Mouse (Mus musculus) limb, embryonic 14.5 days (tissue): ENCODE data around the gene Baiap2. TPM values are rescaled to one million over a fixed set of nuclear protein-coding genes. Genes with fewer than 3 reads are reported as not detected.

Experiments
- ATAC-seq: fragments of 200-750 bp; cut with Nextera tagmentation; 2 replicates; pipeline ENCODE4 v1.8.0; 2017; ENCODE audit warnings: low read depth, moderate number of reproducible peaks, moderate TSS enrichment; ENCODE audit not compliant: low FRiP score
- DNase-seq: peaks from one replicate; pipeline ENCODE4 v3.0.0-alpha.2; 2015; ENCODE audit warnings: low spot score
- H3K27ac ChIP-seq: fragments of 300-500 bp; sonication (generic); replicated peaks from 2 replicates; pipeline ENCODE4 v1.5.1; 2014; ENCODE audit warnings: low read depth, mild to moderate bottlenecking, low read length, moderate library complexity, mixed read lengths
- H3K27me3 ChIP-seq: fragments of 300-500 bp; sonication (generic); 2 replicates; pipeline ENCODE4 v1.6.1; 2014; ENCODE audit warnings: low read length, mixed read lengths; ENCODE audit not compliant: control insufficient read depth, insufficient read depth
- H3K36me3 ChIP-seq: fragments of 300-500 bp; sonication (generic); 2 replicates; pipeline ENCODE4 v1.6.1; 2014; ENCODE audit warnings: mild to moderate bottlenecking, low read length, moderate library complexity, mixed read lengths; ENCODE audit not compliant: control insufficient read depth, insufficient read depth
- H3K4me1 ChIP-seq: fragments of 300-500 bp; sonication (generic); 2 replicates; pipeline ENCODE4 v1.6.1; 2014; ENCODE audit warnings: antibody characterized with exemption, low read length, mixed read lengths; ENCODE audit not compliant: control insufficient read depth, insufficient read depth
- H3K4me2 ChIP-seq: fragments of 300-500 bp; sonication (generic); replicated peaks from 2 replicates; pipeline ENCODE4 v1.6.1; 2014; ENCODE audit warnings: low read depth, mild to moderate bottlenecking, low read length, moderate library complexity; ENCODE audit not compliant: severe bottlenecking
- H3K4me3 ChIP-seq: fragments of 300-500 bp; sonication (generic); replicated peaks from 2 replicates; pipeline ENCODE4 v1.5.1; 2014; ENCODE audit warnings: low read length
- H3K9ac ChIP-seq: fragments of 300-500 bp; sonication (generic); 2 replicates; pipeline ENCODE4 v1.6.1; 2014; ENCODE audit warnings: mild to moderate bottlenecking, low read depth, low read length, moderate library complexity; ENCODE audit not compliant: severe bottlenecking
- H3K9me3 ChIP-seq: fragments of 300-500 bp; sonication (generic); 2 replicates; pipeline ENCODE4 v1.6.1; 2016; ENCODE audit warnings: low read length; ENCODE audit not compliant: control insufficient read depth
- POLR2A ChIP-seq: fragments of 200-500 bp; IDR thresholded peaks from 2 replicates; pipeline ENCODE4 v1.8.0; 2012; ENCODE audit warnings: inconsistent platforms, mild to moderate bottlenecking, moderate library complexity, borderline replicate concordance; ENCODE audit not compliant: insufficient read depth, insufficient read length; ENCODE audit errors: extremely low read depth
- WGBS: fragments of 180-500 bp; shearing (Covaris S2); extraction: QIAGEN DNeasy Blood & Tissue Kit; methylation state at CpG from one replicate; pipeline ENCODE4 v1.1.7; 2014; 5-methylcytosine and 5-hydroxymethylcytosine counted together
- polyA plus RNA-seq, 2 experiments: library from polyadenylated mRNA; depleted of rRNA in 1 of 2; stranded (reverse) in 1 of 2; unstranded in 1 of 2; fragments of >200 nt; fragmentation: Nextera tagmentation in 1 of 2; extraction: Ambion mirVana in 1 of 2; gene quantifications; 2 replicates each; pipeline versions ENCODE4 v1.2.1 to v1.2.3; 2012 to 2014

The Baiap2 gene
- polyA plus RNA-seq, 2 experiments: 28.1 to 29.5 TPM

- ATAC-seq: no peak
- WGBS: 47% methylated on average over 35 of the region's 43 CpGs
- peak overlapping the region; percentile 21 for H3K4me2 ChIP-seq
Observed at GRCm38 (mm10) chr11:120011761-120012560, 69.4 kb downstream of the Baiap2 start.

GRCm38 (mm10) chr11:120012702-120013101, 70.1 kb downstream of the Baiap2 start:
- no peak overlapping the region for H3K9ac ChIP-seq
- 0 out of 2 replicates have a peak, but pooled peaks cover 2% of the 10 kb centered on the region for H3K36me3 ChIP-seq
- no peak for DNase-seq
- no peaks in the 10 kb centered on the region for H3K9me3 ChIP-seq
- H3K4me2 ChIP-seq: no peak overlapping the region
- no peak for TF ChIP-seq POLR2A
- no peak for ATAC-seq
- no peaks in the 10 kb centered on the region for H3K27me3 ChIP-seq
- H3K4me1 ChIP-seq: peaks cover 7% of the 10 kb centered on the region; the same call in 1 of the 2 replicates
- H3K4me3 ChIP-seq: no peak overlapping the region
- 82% methylated on average over 12 of the region's 13 CpGs for WGBS
- H3K27ac ChIP-seq: no peak overlapping the region

More at GRCm38 (mm10) chr11:120011761-120012560, 69.4 kb downstream of the Baiap2 start:
- peaks cover 7% of the 10 kb centered on the region; the same call in 1 of the 2 replicates for H3K4me1 ChIP-seq
- no peak for TF ChIP-seq POLR2A
- 0 out of 2 replicates have a peak, but pooled peaks cover 5% of the 10 kb centered on the region for H3K36me3 ChIP-seq
- no peak overlapping the region for H3K4me3 ChIP-seq
- no peak overlapping the region for H3K9ac ChIP-seq
- H3K27me3 ChIP-seq: no peaks in the 10 kb centered on the region
- no peak for DNase-seq
- no peak overlapping the region for H3K27ac ChIP-seq
- no peaks in the 10 kb centered on the region for H3K9me3 ChIP-seq

GRCm38 (mm10) chr11:120013174-120013711, 70.7 kb downstream of the Baiap2 start:
- WGBS: 12% methylated on average over 21 of the region's 21 CpGs
- Histone ChIP-seq H3K4me1 (peaks cover 7% of the 10 kb centered on the region; the same call in 1 of the 2 replicates), H3K27ac (no peak overlapping the region), H3K27me3 (no peaks in the 10 kb centered on the region), H3K9ac (peak overlapping the region; percentile 31), H3K36me3 (no peaks in the 10 kb centered on the region), H3K4me2 (peak overlapping the region; percentile 48), H3K9me3 (no peaks in the 10 kb centered on the region), H3K4me3 (peak overlapping the region; percentile 21)
- peak; percentile 79 for ATAC-seq
- TF ChIP-seq POLR2A: no peak
- peak; percentile 89 for DNase-seq

- 90% methylated on average over 4 of the region's 4 CpGs for WGBS
- no peak for ATAC-seq
- Histone ChIP-seq H3K4me1 (peaks cover 7% of the 10 kb centered on the region; the same call in 1 of the 2 replicates), H3K9ac (no peak overlapping the region), H3K4me2 (no peak overlapping the region), H3K9me3 (no peaks in the 10 kb centered on the region), H3K4me3 (no peak overlapping the region), H3K27ac (no peak overlapping the region), H3K27me3 (no peaks in the 10 kb centered on the region), H3K36me3 (no peaks in the 10 kb centered on the region)
- no peak for TF ChIP-seq POLR2A
- DNase-seq: no peak
Observed at GRCm38 (mm10) chr11:120014758-120015157, 72.2 kb downstream of the Baiap2 start.

GRCm38 (mm10) chr11:120017011-120017410, 74.4 kb downstream of the Baiap2 start:
- 0 out of 2 replicates have a peak, but pooled peaks cover 2% of the 10 kb centered on the region for H3K4me1 ChIP-seq
- H3K36me3 ChIP-seq: no peaks in the 10 kb centered on the region
- H3K4me2 ChIP-seq: no peak overlapping the region
- H3K27ac ChIP-seq: no peak overlapping the region
- TF ChIP-seq POLR2A: no peak
- no peaks in the 10 kb centered on the region for H3K9me3 ChIP-seq
- ATAC-seq: no peak
- H3K4me3 ChIP-seq: no peak overlapping the region
- no peaks in the 10 kb centered on the region for H3K27me3 ChIP-seq
- WGBS: 79% methylated on average over 8 of the region's 8 CpGs
- no peak overlapping the region for H3K9ac ChIP-seq
- no peak for DNase-seq
